Mouse (Mus musculus) ES-Bruce4 (cell line): ENCODE results near the gene Prss30.

Experiments used
- CTCF ChIP-seq: IDR thresholded peaks from one replicate; pipeline ENCODE4 v1.8.1; 2011; ENCODE audit warnings: low read depth, low read length
- POLR2A ChIP-seq: IDR thresholded peaks from one replicate; pipeline ENCODE4 v1.8.1; 2011; ENCODE audit warnings: low read length; ENCODE audit not compliant: insufficient read depth

- TF ChIP-seq CTCF (no peak), POLR2A (no peak)
These were observed 34.1 kb upstream of the Prss30 start for GRCm38 (mm10) chr17:24014433-24014965.
